Mouse (Mus musculus): Measurements from ENCODE around the gene Plekhm2. TPM values are rescaled to one million over a fixed set of nuclear protein-coding genes. Genes with fewer than 3 reads are reported as not detected.

Plekhm2 gene
- polyA plus RNA-seq, 1 experiment = 24.5 TPM

DNA sequence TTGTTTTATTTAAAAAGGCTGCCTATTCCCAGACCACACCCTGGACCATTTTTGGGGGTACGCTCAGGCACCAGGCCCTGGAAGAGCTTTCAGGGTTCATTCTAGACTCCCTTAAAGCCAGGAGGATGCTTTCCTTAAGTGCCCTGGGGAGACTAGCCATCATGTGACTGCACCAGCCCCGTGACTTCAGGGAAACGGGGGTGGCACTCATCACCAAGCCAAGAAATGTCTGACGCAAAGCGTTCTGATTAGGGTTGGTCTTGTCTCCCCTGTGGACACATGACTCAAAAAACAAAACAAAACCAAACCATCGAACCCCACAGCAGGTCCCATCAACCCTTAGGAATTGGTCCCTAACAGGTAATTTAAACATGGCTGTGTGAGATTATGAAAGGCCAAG lies 13.4 kb downstream of the Plekhm2 start:
- no peak overlapping the region for H3K4me3 ChIP-seq (replicated peaks; ENCODE audit: control insufficient read depth, low read depth, low read length)
- 84% methylated on average over 6 of the region's 6 CpGs for WGBS
- H3K27ac ChIP-seq (ENCODE audit: control insufficient read depth, insufficient read depth, low read depth, low read length, poor library complexity) = no peak overlapping the region
- no peak for TF ChIP-seq POLR2A (IDR thresholded peaks at IDR 0.05; ENCODE audit: borderline replicate concordance, control insufficient read depth, low read depth, low read length)
- no peak for TF ChIP-seq CTCF (IDR thresholded peaks at IDR 0.05; ENCODE audit: control insufficient read depth, insufficient read depth, low read length)
- H3K4me1 ChIP-seq (ENCODE audit: control insufficient read depth, insufficient read depth, low read length) = no peaks in the 10 kb centered on the region; the same call in 1 of the 2 replicates

DNA sequence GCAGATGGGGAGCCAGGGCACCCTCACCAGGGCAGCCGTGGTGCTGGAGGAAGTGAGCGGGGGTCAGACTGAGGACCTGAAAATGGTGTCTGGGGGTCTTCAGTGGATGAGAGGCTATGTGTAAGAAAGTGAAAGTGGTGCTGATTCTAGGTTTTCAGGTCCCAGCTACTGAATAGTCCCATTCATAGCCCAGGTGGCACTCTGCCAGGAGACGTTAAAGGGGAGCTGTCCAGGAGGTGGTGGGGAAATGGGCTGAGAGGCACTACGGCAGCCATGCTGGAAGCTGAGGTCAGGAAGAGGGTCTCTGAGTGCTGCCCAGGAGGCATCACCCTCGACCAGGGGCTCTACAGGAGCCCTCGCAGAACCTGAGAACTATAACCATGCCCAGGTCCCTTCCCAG lies 15.5 kb downstream of the Plekhm2 start:
- Histone ChIP-seq H3K4me1 (ENCODE audit: control insufficient read depth, insufficient read depth, low read length) (no peaks in the 10 kb centered on the region), H3K27ac (ENCODE audit: control insufficient read depth, insufficient read depth, low read depth, low read length, poor library complexity) (no peak overlapping the region), H3K4me3 (replicated peaks; ENCODE audit: control insufficient read depth, low read depth, low read length) (no peak overlapping the region)
- TF ChIP-seq POLR2A (IDR thresholded peaks at IDR 0.05; ENCODE audit: borderline replicate concordance, control insufficient read depth, low read depth, low read length) (no peak), CTCF (IDR thresholded peaks at IDR 0.05; ENCODE audit: control insufficient read depth, insufficient read depth, low read length) (no peak)
- WGBS = 79% methylated on average over 6 of the region's 6 CpGs

DNA sequence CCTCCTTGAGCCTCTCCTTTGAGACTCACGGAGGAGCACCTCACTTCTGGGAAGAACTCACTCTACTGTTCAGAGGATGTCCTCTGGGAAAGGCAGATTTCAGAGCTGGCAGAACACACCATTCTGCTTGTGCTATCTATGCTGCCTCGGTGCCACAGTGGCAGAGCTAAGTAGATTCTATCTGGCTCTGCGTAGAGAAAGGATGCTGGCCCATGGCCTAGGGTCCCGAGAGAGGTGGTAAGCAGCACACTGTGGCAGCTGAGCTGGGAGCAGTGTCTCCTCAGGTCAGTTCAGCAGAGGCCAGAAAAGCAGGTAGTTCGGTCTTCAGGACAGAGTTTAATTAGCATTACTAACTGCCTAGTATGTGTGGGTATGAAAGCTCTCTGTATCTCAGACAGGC lies 16.4 kb downstream of the Plekhm2 start:
- Histone ChIP-seq H3K27ac (ENCODE audit: control insufficient read depth, insufficient read depth, low read depth, low read length, poor library complexity) (no peak overlapping the region), H3K4me3 (replicated peaks; ENCODE audit: control insufficient read depth, low read depth, low read length) (no peak overlapping the region), H3K4me1 (ENCODE audit: control insufficient read depth, insufficient read depth, low read length) (no peaks in the 10 kb centered on the region)
- WGBS = 81% methylated on average over 5 of the region's 5 CpGs
- TF ChIP-seq POLR2A (IDR thresholded peaks at IDR 0.05; ENCODE audit: borderline replicate concordance, control insufficient read depth, low read depth, low read length) = no peak
- TF ChIP-seq CTCF (IDR thresholded peaks at IDR 0.05; ENCODE audit: control insufficient read depth, insufficient read depth, low read length) = no peak

DNA sequence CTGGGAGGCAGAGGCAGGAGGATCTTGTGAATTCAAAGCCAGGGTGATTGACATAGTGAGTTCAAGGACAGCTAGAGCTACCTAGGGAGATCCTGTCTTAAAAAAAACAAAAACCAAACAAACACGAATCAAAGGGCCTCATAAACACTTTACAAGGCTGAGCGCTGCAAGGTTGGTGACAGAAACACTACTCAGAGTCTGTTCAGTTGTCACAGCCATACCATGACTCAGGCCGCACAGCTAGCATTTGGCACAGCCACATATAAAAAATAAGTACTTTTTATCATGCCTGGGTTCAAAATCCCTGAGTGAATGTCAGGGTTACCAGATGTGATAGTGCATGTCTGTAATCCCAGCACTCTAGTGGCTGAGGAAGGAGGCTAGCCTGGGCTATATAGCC lies 17.5 kb downstream of the Plekhm2 start:
- Histone ChIP-seq H3K4me1 (ENCODE audit: control insufficient read depth, insufficient read depth, low read length) (no peaks in the 10 kb centered on the region), H3K4me3 (replicated peaks; ENCODE audit: control insufficient read depth, low read depth, low read length) (no peak overlapping the region), H3K27ac (ENCODE audit: control insufficient read depth, insufficient read depth, low read depth, low read length, poor library complexity) (no peak overlapping the region)
- TF ChIP-seq POLR2A (IDR thresholded peaks at IDR 0.05; ENCODE audit: borderline replicate concordance, control insufficient read depth, low read depth, low read length) = no peak
- no peak for TF ChIP-seq CTCF (IDR thresholded peaks at IDR 0.05; ENCODE audit: control insufficient read depth, insufficient read depth, low read length)
- 88% methylated on average over 3 of the region's 3 CpGs for WGBS

DNA sequence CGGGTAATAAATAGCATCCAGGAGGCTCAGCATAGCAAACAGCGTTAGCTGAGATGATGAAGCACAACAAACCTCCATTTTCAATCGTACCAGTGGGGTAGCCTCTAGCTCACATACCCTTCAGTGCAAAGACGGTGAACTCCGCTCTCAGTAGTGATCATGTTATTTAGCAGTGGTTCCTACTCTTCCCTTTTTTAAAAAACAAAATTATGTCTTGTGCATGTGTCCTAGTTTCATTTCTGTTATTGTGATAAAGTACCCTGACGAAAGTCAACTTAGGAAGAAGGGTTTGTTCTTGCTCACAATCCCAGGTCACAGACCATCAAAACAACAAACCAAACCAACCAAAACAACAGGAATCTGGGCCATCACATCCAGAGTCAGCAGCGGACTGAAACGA lies 18.7 kb downstream of the Plekhm2 start:
- Histone ChIP-seq H3K4me3 (replicated peaks; ENCODE audit: control insufficient read depth, low read depth, low read length) (no peak overlapping the region), H3K4me1 (ENCODE audit: control insufficient read depth, insufficient read depth, low read length) (no peaks in the 10 kb centered on the region), H3K27ac (ENCODE audit: control insufficient read depth, insufficient read depth, low read depth, low read length, poor library complexity) (no peak overlapping the region)
- no peak for TF ChIP-seq CTCF (IDR thresholded peaks at IDR 0.05; ENCODE audit: control insufficient read depth, insufficient read depth, low read length)
- TF ChIP-seq POLR2A (IDR thresholded peaks at IDR 0.05; ENCODE audit: borderline replicate concordance, control insufficient read depth, low read depth, low read length) = no peak
- WGBS = 75% methylated on average over 8 of the region's 8 CpGs

DNA sequence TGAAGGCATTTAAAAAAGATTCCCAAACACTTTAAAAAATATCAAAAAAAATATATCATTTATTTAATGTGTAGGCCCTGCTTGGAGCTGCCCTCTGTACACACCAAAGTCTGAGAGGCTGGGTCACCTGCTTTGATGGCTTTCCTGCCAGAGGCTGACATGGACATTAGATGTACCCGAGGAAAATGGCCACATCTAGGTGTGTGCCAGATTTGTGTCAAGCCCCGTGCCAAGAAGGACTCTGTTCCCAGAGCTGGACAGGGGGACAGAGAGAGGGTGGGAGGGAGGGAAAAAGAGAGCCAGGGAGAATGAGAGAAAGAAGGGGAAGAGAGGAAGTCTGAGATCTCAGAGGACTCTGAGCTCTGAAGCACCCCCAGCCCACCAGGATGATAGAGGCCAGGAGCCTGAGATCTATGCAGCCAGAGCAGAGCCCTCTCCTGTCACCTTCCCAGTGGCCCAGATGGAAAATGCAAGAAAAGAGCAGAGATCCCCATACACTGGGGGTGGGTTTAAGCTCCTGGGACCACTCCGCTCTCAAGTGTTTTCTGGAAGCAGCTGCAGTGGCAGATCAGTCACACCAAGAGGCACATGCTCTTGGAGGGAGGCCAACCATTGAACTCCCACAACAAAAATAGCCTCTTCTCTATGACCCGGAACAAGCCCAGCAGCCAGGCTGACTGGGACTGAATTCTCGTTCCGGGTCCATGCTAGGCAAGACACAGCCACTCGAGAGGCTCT lies 21.4 kb downstream of the Plekhm2 start:
- Histone ChIP-seq H3K27ac (ENCODE audit: control insufficient read depth, insufficient read depth, low read depth, low read length, poor library complexity) (no peak overlapping the region; the same call in 1 of the 2 replicates), H3K4me1 (ENCODE audit: control insufficient read depth, insufficient read depth, low read length) (no peaks in the 10 kb centered on the region), H3K4me3 (replicated peaks; ENCODE audit: control insufficient read depth, low read depth, low read length) (no peak overlapping the region)
- TF ChIP-seq CTCF (IDR thresholded peaks at IDR 0.05; ENCODE audit: control insufficient read depth, insufficient read depth, low read length) = no peak
- TF ChIP-seq POLR2A (IDR thresholded peaks at IDR 0.05; ENCODE audit: borderline replicate concordance, control insufficient read depth, low read depth, low read length) = no peak
- WGBS = 55% methylated on average over 7 of the region's 7 CpGs

DNA sequence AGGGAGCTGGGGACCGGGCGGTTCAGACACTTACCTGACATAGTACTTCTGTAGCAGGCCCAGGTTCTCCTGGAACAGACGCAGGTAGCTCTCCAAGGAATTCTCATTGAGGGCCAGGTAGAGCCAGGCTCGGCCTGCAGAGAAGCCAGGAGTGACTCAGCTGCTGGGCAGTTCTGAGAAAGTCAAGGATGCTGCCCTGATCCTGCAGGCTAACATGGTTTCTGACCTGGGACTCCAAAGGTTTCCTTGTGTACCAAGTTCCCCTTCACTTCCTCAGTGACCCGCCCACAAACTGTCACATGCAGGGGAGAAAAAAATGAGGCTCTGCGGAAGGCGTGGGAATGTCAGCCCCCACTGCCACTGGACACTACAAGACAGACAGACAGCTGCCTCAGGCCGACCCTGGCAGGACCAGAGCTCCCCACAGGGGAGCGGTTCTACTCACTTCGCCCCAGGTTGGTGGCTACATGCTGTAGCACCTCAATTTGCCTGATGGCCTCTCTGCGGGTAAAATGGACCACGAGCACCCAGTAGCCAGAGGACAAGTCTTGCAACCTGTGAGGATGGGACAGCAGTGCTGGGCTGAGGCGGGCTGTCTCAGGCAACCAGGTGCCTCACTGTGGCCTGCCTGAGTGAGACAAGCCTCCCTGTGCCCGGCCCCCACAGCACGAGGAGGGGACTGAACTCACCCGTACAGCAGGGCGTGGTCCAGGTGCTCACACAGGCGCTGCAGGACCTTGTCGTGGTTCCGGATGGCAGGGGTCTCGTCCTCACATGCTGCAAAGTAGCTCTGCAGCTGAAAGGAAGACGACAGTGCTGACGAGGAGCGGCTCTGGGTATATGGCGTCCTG lies 22.5 kb downstream of the Plekhm2 start:
- Histone ChIP-seq H3K4me3 (replicated peaks; ENCODE audit: control insufficient read depth, low read depth, low read length) (no peak overlapping the region), H3K4me1 (ENCODE audit: control insufficient read depth, insufficient read depth, low read length) (no peaks in the 10 kb centered on the region), H3K27ac (ENCODE audit: control insufficient read depth, insufficient read depth, low read depth, low read length, poor library complexity) (no peak overlapping the region; the same call in 1 of the 2 replicates)
- no peak for TF ChIP-seq CTCF (IDR thresholded peaks at IDR 0.05; ENCODE audit: control insufficient read depth, insufficient read depth, low read length)
- no peak for TF ChIP-seq POLR2A (IDR thresholded peaks at IDR 0.05; ENCODE audit: borderline replicate concordance, control insufficient read depth, low read depth, low read length)
- WGBS = 87% methylated on average over 25 of the region's 25 CpGs

DNA sequence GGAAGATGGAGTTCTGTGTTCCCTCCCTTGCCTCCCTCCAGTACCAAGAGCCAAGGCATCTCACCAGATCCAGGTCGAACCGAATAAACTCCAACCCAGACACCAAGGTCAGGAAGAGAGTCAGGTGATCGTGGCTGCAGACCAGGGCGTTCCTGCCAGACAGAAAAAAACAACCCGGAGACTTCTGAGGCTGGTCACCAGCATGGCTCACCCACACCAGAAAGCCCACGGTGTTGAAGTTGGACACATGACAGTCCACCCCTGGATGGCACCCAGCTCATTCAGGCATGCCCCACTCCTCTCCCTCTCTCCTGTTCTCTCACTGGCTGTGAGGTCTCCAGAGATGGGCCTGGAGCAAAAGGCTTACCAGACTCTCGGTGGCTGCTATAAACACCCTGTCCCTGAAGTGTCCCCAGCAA lies 23.3 kb downstream of the Plekhm2 start:
- H3K27ac ChIP-seq (ENCODE audit: control insufficient read depth, insufficient read depth, low read depth, low read length, poor library complexity) = peak overlapping the region; percentile 14; the same call in 1 of the 2 replicates
- 87% methylated on average over 7 of the region's 7 CpGs for WGBS

More for the DNA sequence above, 23.3 kb downstream of the Plekhm2 start:
- Histone ChIP-seq H3K4me3 (replicated peaks; ENCODE audit: control insufficient read depth, low read depth, low read length) (no peak overlapping the region), H3K4me1 (ENCODE audit: control insufficient read depth, insufficient read depth, low read length) (no peaks in the 10 kb centered on the region)
- TF ChIP-seq POLR2A (IDR thresholded peaks at IDR 0.05; ENCODE audit: borderline replicate concordance, control insufficient read depth, low read depth, low read length) (no peak), CTCF (IDR thresholded peaks at IDR 0.05; ENCODE audit: control insufficient read depth, insufficient read depth, low read length) (no peak)
